Mouse (Mus musculus): ENCODE results near the gene Rap1b.

The Rap1b gene

GRCm38 (mm10) chr10:117784646-117785045 is 61.2 kb downstream of the Rap1b start:
- in situ Hi-C loops (cut with MboI): no loop called here

- in situ Hi-C loops (cut with MboI): no loop called here
Observed at GRCm38 (mm10) chr10:117783786-117784420, 61.9 kb downstream of the Rap1b start.

GRCm38 (mm10) chr10:117782491-117783260 is 63.2 kb downstream of the Rap1b start:
- in situ Hi-C loops (cut with MboI): no loop called here

- in situ Hi-C loops (cut with MboI): no loop called here
Observed at GRCm38 (mm10) chr10:117782056-117782455, 63.8 kb downstream of the Rap1b start.

GRCm38 (mm10) chr10:117781021-117781725 is 64.7 kb downstream of the Rap1b start:
- in situ Hi-C loops (cut with MboI): no loop called here

GRCm38 (mm10) chr10:117780306-117780911 is 65.4 kb downstream of the Rap1b start:
- in situ Hi-C loops (cut with MboI): no loop called here

- in situ Hi-C loops (cut with MboI): no loop called here
Observed at GRCm38 (mm10) chr10:117779581-117780305, 66.1 kb downstream of the Rap1b start.

GRCm38 (mm10) chr10:117778951-117779350 is 66.9 kb downstream of the Rap1b start:
- in situ Hi-C loops (cut with MboI): no loop called here

- in situ Hi-C loops (cut with MboI): no loop called here
Observed at GRCm38 (mm10) chr10:117778328-117778910, 67.4 kb downstream of the Rap1b start.

GRCm38 (mm10) chr10:117777501-117778327 is 68.1 kb downstream of the Rap1b start:
- in situ Hi-C loops (cut with MboI): no loop called here

GRCm38 (mm10) chr10:117777103-117777470 is 68.7 kb downstream of the Rap1b start:
- in situ Hi-C loops (cut with MboI): no loop called here

GRCm38 (mm10) chr10:117776281-117777102 is 69.3 kb downstream of the Rap1b start:
- in situ Hi-C loops (cut with MboI): no loop called here

GRCm38 (mm10) chr10:117775401-117776144 is 70.3 kb downstream of the Rap1b start:
- in situ Hi-C loops (cut with MboI): no loop called here

- in situ Hi-C loops (cut with MboI): no loop called here
Observed at GRCm38 (mm10) chr10:117774817-117775120, 71.1 kb downstream of the Rap1b start.

GRCm38 (mm10) chr10:117774011-117774816 is 71.6 kb downstream of the Rap1b start:
- in situ Hi-C loops (cut with MboI): no loop called here

- in situ Hi-C loops (cut with MboI): no loop called here
Observed at GRCm38 (mm10) chr10:117773106-117773720, 72.6 kb downstream of the Rap1b start.

- in situ Hi-C loops (cut with MboI): no loop called here
Observed at GRCm38 (mm10) chr10:117772364-117773105, 73.3 kb downstream of the Rap1b start.

Measured in mature B cell (primary cell).